Mouse (Mus musculus) spleen, adult 2 months (tissue): ENCODE measurements at regions not wholly inside any gene's neighbourhood (a gene's known extent, or its start where the extent isn't known, plus 50 kb on each side); places are given as distances from the start of the nearest gene placed in this dataset.

Experiments used
- DNase-seq, 2 experiments: peaks; one replicate each; pipeline versions ENCODE4 v3.0.0 to v3.0.0-alpha.2; 2012 to 2021; ENCODE audit warnings: low spot score in 2 of 2, low read depth in 1 of 2
- H3K27ac ChIP-seq: fragments of 200-500 bp; 2 replicates; pipeline ENCODE4 v1.5.1; 2012; ENCODE audit warnings: low read length, inconsistent platforms; ENCODE audit not compliant: insufficient read depth
- H3K27me3 ChIP-seq: fragments of 200-500 bp; 2 replicates; pipeline ENCODE4 v1.6.1; 2012; ENCODE audit warnings: mild to moderate bottlenecking, moderate library complexity, low read length, inconsistent platforms; ENCODE audit not compliant: control insufficient read depth, insufficient read depth
- H3K36me3 ChIP-seq: fragments of 200-500 bp; 2 replicates; pipeline ENCODE4 v1.6.1; 2012; ENCODE audit warnings: mild to moderate bottlenecking, low read length, inconsistent platforms; ENCODE audit not compliant: control insufficient read depth, insufficient read depth
- H3K4me1 ChIP-seq: fragments of 200-500 bp; 2 replicates; pipeline ENCODE4 v1.6.1; 2011; ENCODE audit warnings: inconsistent platforms; ENCODE audit not compliant: control insufficient read depth, insufficient read depth, insufficient read length
- H3K4me3 ChIP-seq: fragments of 200-500 bp; 2 replicates; pipeline ENCODE4 v1.5.1; 2011; ENCODE audit warnings: mild to moderate bottlenecking, inconsistent platforms; ENCODE audit not compliant: insufficient read depth, insufficient read length; ENCODE audit errors: extremely low read depth
- CTCF ChIP-seq: fragments of 200-500 bp; IDR thresholded peaks from 2 replicates; pipeline ENCODE4 v1.5.1; 2011; ENCODE audit warnings: mild to moderate bottlenecking, inconsistent platforms; ENCODE audit not compliant: insufficient read depth, insufficient read length, insufficient replicate concordance; ENCODE audit errors: extremely low read depth
- POLR2A ChIP-seq: fragments of 200-500 bp; IDR thresholded peaks from 2 replicates; pipeline ENCODE4 v1.6.1; 2011; ENCODE audit warnings: low read depth, low read length, inconsistent platforms
- WGBS: fragments of 180-500 bp; shearing (Covaris S2); methylation state at CpG from one replicate; pipeline ENCODE4 v1.1.7; 2018; 5-methylcytosine and 5-hydroxymethylcytosine counted together

DNA sequence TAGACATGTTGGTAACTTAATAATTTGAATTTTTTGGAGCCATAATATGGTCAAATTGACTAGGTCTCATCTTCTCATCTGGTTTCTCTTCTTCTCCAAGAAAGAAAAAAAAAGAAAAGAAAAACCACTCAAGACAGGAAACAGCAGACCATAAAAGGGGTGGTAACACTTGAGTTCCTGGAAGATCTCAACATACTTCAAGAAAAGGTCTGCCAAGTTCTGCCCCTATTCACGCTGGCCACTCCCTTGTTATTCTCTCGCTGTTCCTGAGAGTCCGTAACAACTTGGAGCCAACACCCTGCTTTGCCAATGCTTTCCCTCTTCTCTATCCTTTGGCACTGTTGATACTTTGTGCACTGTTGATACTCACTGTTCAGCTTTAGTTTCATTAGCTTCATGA, 81.2 kb downstream of the Fasl start:
- Histone ChIP-seq H3K27me3 (no peaks in the 10 kb centered on the region), H3K36me3 (no peaks in the 10 kb centered on the region), H3K27ac (0 out of 2 replicates have a peak overlapping the region, but pooled peaks have one; percentile 29), H3K4me1 (peaks cover 3% of the 10 kb centered on the region; the same call in 1 of the 2 replicates), H3K4me3 (no peak overlapping the region)
- no peak for DNase-seq
- TF ChIP-seq CTCF (no peak), POLR2A (no peak)
- whole genome bisulfite sequencing, result 24% methylated on average over 3 of the region's 3 CpGs

DNA sequence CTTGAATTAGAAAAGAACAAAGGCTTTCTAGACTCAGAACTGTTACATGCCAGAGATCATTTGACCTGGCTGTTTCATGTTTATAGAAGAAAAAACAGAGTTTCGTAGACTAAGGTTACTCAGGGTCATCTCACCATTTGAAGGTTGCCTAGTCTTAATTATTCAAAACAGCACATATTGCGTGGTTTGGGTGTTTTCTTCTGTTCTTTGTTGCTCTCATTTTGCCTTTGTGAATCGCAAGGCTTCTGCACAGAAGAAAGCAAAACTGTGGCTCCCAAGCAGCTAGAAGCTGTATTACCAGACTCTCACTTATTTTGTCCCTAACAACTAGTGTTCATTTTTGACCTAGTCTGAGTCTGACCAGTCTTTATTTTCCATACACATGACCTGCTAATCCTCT, 83.3 kb downstream of the Fasl start:
- Histone ChIP-seq H3K27ac (no peak overlapping the region), H3K4me3 (no peak overlapping the region), H3K4me1 (peaks cover 3% of the 10 kb centered on the region; the same call in 1 of the 2 replicates), H3K36me3 (no peaks in the 10 kb centered on the region), H3K27me3 (no peaks in the 10 kb centered on the region)
- DNase-seq, result no peak
- no peak for TF ChIP-seq CTCF
- TF ChIP-seq POLR2A, result no peak
- 77% methylated on average over 3 of the region's 3 CpGs for WGBS

GRCm38 (mm10) chr1:161704527-161704926, 83.8 kb downstream of the Fasl start:
- 77% methylated on average over 3 of the region's 3 CpGs for WGBS
- TF ChIP-seq POLR2A (no peak), CTCF (no peak)
- no peak for DNase-seq
- Histone ChIP-seq H3K27ac (no peak overlapping the region), H3K4me1 (peaks cover 3% of the 10 kb centered on the region; the same call in 1 of the 2 replicates), H3K27me3 (no peaks in the 10 kb centered on the region), H3K4me3 (no peak overlapping the region), H3K36me3 (no peaks in the 10 kb centered on the region)

- Histone ChIP-seq H3K4me3 (no peak overlapping the region), H3K36me3 (no peaks in the 10 kb centered on the region), H3K27ac (no peak overlapping the region), H3K4me1 (no peaks in the 10 kb centered on the region), H3K27me3 (no peaks in the 10 kb centered on the region; the same call in 1 of the 2 replicates)
- DNase-seq, result no peak
- WGBS, result 55% methylated on average over 5 of the region's 5 CpGs
- no peak for TF ChIP-seq CTCF
- no peak for TF ChIP-seq POLR2A
Measured at GRCm38 (mm10) chr1:161695886-161696285, 92.4 kb downstream of the Fasl start.

DNA sequence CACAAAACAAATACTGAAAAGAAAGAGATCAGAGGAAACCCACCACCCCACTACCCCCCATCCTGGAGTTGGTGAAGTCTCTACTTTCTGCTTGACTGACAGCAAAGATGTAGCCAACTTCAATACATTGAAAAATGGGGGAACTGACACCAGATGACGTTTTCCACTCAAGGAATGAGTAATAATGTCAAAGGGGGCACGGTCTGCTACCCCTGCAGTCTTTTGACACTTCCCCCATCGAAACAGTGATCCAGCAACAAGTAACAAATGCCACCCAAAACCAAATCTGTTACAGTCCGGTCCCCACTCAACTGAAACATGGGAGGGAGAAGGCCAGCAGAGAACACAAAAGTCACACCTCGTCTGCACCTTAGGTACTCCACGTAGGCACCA, 94.5 kb downstream of the Fasl start:
- Histone ChIP-seq H3K27me3 (no peaks in the 10 kb centered on the region; the same call in 1 of the 2 replicates), H3K36me3 (no peaks in the 10 kb centered on the region), H3K4me3 (no peak overlapping the region), H3K4me1 (no peaks in the 10 kb centered on the region), H3K27ac (no peak overlapping the region)
- DNase-seq, result no peak
- WGBS, result 74% methylated on average over 6 of the region's 6 CpGs
- TF ChIP-seq POLR2A, result no peak
- no peak for TF ChIP-seq CTCF

GRCm38 (mm10) chr1:161692836-161693767, 95.2 kb downstream of the Fasl start:
- H3K27ac ChIP-seq, result no peak overlapping the region
- no peaks in the 10 kb centered on the region; the same call in 1 of the 2 replicates for H3K27me3 ChIP-seq
- H3K4me3 ChIP-seq, result no peak overlapping the region
- no peaks in the 10 kb centered on the region for H3K4me1 ChIP-seq
- no peak for TF ChIP-seq CTCF
- no peak for TF ChIP-seq POLR2A
- no peaks in the 10 kb centered on the region for H3K36me3 ChIP-seq
- WGBS, result 81% methylated on average over 14 of the region's 14 CpGs
- no peak for DNase-seq

- H3K27me3 ChIP-seq, result no peaks in the 10 kb centered on the region; the same call in 1 of the 2 replicates
- H3K27ac ChIP-seq, result no peak overlapping the region
- no peaks in the 10 kb centered on the region for H3K36me3 ChIP-seq
- H3K4me3 ChIP-seq, result no peak overlapping the region
- DNase-seq, result no peak
- 82% methylated on average over 3 of the region's 3 CpGs for WGBS
- TF ChIP-seq POLR2A (no peak), CTCF (no peak)
- H3K4me1 ChIP-seq, result no peaks in the 10 kb centered on the region
Measured at GRCm38 (mm10) chr1:161688946-161689345, 99.3 kb downstream of the Fasl start.
